Mouse (Mus musculus) lung, adult 10 weeks (tissue): ENCODE measurements around the gene Mup13. TPM values are rescaled to one million over a fixed set of nuclear protein-coding genes. Genes with fewer than 3 reads are reported as not detected.

Experiments used
- polyA plus RNA-seq: library from polyadenylated mRNA; stranded (reverse); fragments of 350-450 nt; fragmentation: Illumina TruSeq; extraction: RNeasy Lipid Tissue Mini Kit (QIAGEN cat#74804); gene quantifications from one replicate; pipeline ENCODE4 v1.2.3, GENCODE M21; 2014; ENCODE audit warnings: low read depth, low replicate concordance; ENCODE audit not compliant: insufficient read depth

Mup13 gene
- polyA plus RNA-seq, result not detected

DNA sequence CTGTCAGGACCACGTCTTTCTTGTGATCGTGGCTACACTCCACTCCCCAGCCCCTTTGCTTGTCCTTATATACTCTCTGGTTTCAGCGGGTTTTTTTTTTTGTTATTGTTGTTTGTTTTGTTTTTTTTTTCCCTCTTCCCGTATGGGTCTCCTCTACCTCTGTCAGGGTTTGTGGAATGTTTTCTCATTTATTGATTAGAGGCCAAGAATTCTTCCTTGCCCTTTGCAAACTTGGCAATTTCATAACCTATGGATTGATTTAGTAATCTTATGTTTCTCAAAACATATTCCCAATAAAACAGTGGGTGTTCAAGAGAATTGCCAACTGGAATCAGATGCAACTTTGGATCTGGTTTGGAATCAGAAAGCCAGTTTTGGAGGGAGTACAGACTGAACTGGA is at the start of gene Mup13:
Mup13 (minus strand) TSS at position 101 of the 400 bp plus-strand sequence.

Other genes with a start within 250 kb of the Mup13 start
- gene Mup14, start 75.7 kb upstream of the Mup13 start, polyA plus RNA-seq, result 0.74 TPM
- gene Mup15, start 211.5 kb upstream of the Mup13 start, polyA plus RNA-seq, result not detected